Mouse (Mus musculus) testis, adult 2 months (tissue): ENCODE results near the gene Ascl3.

Experiments
- CTCF ChIP-seq: fragments of 200-500 bp; IDR thresholded peaks from 2 replicates; pipeline ENCODE4 v1.5.1; 2012; ENCODE audit warnings: low read depth, mild to moderate bottlenecking, inconsistent platforms, low read length, moderate library complexity; ENCODE audit not compliant: control insufficient read depth, insufficient read depth, insufficient replicate concordance
- POLR2A ChIP-seq: fragments of 200-500 bp; IDR thresholded peaks from 2 replicates; pipeline ENCODE4 v1.6.1; 2012; ENCODE audit warnings: low read depth, mild to moderate bottlenecking, inconsistent platforms, low read length, moderate library complexity; ENCODE audit not compliant: control insufficient read depth

DNA sequence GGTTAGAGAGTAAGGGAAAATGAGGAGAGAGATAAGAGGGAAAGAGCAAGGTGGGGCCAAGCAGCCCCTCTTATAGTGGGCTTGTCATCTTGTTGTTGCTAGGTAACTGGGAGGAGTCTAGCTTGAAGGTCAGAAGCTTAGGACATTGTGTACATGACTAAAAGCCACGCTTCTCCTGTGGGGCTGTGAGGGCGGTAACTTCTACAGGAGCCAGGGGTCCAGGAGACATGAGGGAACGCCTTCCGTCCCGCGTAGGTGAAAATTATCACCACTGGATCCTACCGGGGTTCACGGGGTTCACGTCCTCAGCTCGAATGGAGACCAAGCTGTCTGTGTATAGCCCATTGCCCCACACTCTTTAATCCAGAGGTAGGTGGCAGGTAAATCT lies 36.2 kb downstream of the Ascl3 start:
- TF ChIP-seq POLR2A, result no peak
- no peak for TF ChIP-seq CTCF
